Mouse (Mus musculus) CH12.LX (cell line): ENCODE results near the gene Nefh.

Source experiments
- CHD1 ChIP-seq: IDR thresholded peaks from 2 replicates; pipeline ENCODE4 v1.6.1; 2012; ENCODE audit warnings: low read depth, low read length, improper control_type of control experiment, inconsistent platforms
- CHD2 ChIP-seq: IDR thresholded peaks from 2 replicates; pipeline ENCODE4 v1.6.1; 2011; ENCODE audit warnings: low read length, improper control_type of control experiment
- CTCF ChIP-seq, 2 experiments: IDR thresholded peaks in 1 of 2; conservative IDR thresholded peaks in 1 of 2; 2 replicates each; pipeline ENCODE4 v1.5.1; 2011 to 2012; ENCODE audit warnings: low read depth in 2 of 2, low read length in 2 of 2, improper control_type of control experiment in 1 of 2, inconsistent platforms in 1 of 2, mild to moderate bottlenecking in 1 of 2, moderate library complexity in 1 of 2
- EP300 ChIP-seq: IDR thresholded peaks from 2 replicates; pipeline ENCODE4 v1.6.1; 2011; ENCODE audit warnings: low read length, improper control_type of control experiment
- ETS1 ChIP-seq: conservative IDR thresholded peaks from 2 replicates; pipeline ENCODE4 v1.6.1; 2012; ENCODE audit warnings: low read depth, mild to moderate bottlenecking, inconsistent platforms, low read length, improper control_type of control experiment, moderate library complexity
- KAT2A ChIP-seq: IDR thresholded peaks from 2 replicates; pipeline ENCODE4 v1.6.1; 2012; ENCODE audit warnings: low read length, improper control_type of control experiment, inconsistent platforms; ENCODE audit not compliant: insufficient replicate concordance
- MAX ChIP-seq: IDR thresholded peaks from 2 replicates; pipeline ENCODE4 v1.6.1; 2011; ENCODE audit warnings: low read length, improper control_type of control experiment
- MXI1 ChIP-seq: IDR thresholded peaks from 2 replicates; pipeline ENCODE4 v1.6.1; 2011; ENCODE audit warnings: mild to moderate bottlenecking, low read depth, low read length, improper control_type of control experiment
- NELFE ChIP-seq: IDR thresholded peaks from 2 replicates; pipeline ENCODE4 v1.6.1; 2011; ENCODE audit warnings: low read depth, low read length, improper control_type of control experiment
- POLR2A ChIP-seq: IDR thresholded peaks from 2 replicates; pipeline ENCODE4 v1.6.1; 2011; ENCODE audit warnings: low read depth, mild to moderate bottlenecking, improper control_type of control experiment, low read length
- POLR2AphosphoS2 ChIP-seq: IDR thresholded peaks from 2 replicates; pipeline ENCODE4 v1.6.1; 2011; ENCODE audit warnings: low read depth, low read length, improper control_type of control experiment
- SIN3A ChIP-seq: IDR thresholded peaks from 2 replicates; pipeline ENCODE4 v1.6.1; 2012; ENCODE audit warnings: low read length, improper control_type of control experiment, inconsistent platforms
- UBTF ChIP-seq: IDR thresholded peaks from 2 replicates; pipeline ENCODE4 v1.6.1; 2012; ENCODE audit warnings: low read depth, mild to moderate bottlenecking, inconsistent platforms, low read length, improper control_type of control experiment, moderate library complexity
- USF1 ChIP-seq: IDR thresholded peaks from 2 replicates; pipeline ENCODE4 v1.6.1; 2014; ENCODE audit warnings: low read depth, mild to moderate bottlenecking, inconsistent platforms, low read length, improper control_type of control experiment

- no peak for TF ChIP-seq POLR2A
- no peak for TF ChIP-seq CTCF (conservative IDR thresholded peaks at IDR 0.05 in 1 of 2, IDR thresholded peaks at IDR 0.05 in 1 of 2; ENCODE audit: low read depth in 2 of 2, low read length in 2 of 2)
- TF ChIP-seq ETS1: no peak
- no peak for TF ChIP-seq KAT2A
- TF ChIP-seq EP300: no peak
- TF ChIP-seq MXI1: no peak
- TF ChIP-seq SIN3A: no peak
- TF ChIP-seq MAX: no peak
- TF ChIP-seq USF1: no peak
- no peak for TF ChIP-seq CHD1
- no peak for TF ChIP-seq NELFE
- no peak for TF ChIP-seq POLR2AphosphoS2
- TF ChIP-seq CHD2: no peak
- TF ChIP-seq UBTF: no peak
These were observed 26.6 kb downstream of the Nefh start for GRCm38 (mm10) chr11:4921281-4921680.
